Mouse (Mus musculus): ENCODE data around the gene Sec24a. TPM values are rescaled to one million over a fixed set of nuclear protein-coding genes. Genes with fewer than 3 reads are reported as not detected.

The Sec24a gene
- polyA plus RNA-seq (2014; fragmentation: Nextera tagmentation; extraction: Ambion mirVana): 17.1 and 17.7 TPM in 2 replicates

DNA sequence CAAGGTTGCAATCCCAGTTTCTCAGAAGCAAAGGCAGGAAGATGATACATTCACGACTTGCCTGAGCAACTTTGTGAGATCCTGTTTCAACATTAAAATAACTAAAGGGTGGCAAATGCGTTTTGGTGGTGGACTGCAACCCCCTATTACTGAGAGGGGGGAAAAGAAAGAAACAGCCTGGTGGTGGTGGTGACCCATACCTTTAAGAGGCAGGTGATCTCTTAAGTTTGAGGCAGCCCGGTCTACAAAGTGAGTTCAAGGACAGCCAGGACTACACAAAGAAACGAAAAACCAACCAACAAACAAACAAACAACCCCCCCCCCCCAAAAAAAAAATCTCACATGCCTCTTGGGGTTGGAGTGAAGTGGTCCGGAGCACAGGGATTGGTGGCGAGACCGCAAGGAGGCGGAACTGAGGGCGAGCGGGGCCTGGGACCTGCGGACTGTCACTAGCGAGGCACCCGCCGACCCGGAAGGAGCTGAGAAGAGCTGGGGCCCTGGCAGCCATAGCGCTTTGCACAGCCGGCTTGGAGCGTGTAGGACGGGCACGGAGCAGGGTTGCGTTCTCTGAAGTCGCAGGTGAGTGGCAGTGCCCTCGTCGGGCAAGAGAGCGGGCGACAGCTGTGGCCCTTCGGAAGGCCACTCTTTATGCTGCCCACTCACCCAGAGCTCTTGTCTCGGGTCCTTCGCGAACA is at the start of gene Sec24a, which contains the start of gene Sar1b:
Sec24a (minus strand) TSS at position 422 of the 695 bp plus-strand sequence.
Sar1b (plus strand) TSS at position 475 of the 695 bp plus-strand sequence.
- no peaks in the 10 kb centered on the region for H3K9me3 ChIP-seq (ENCODE audit: control insufficient read depth, low read length)
- WGBS: 1% methylated on average over 25 of the region's 30 CpGs
- peak within 1 kb of the TSS; percentile 89 for H3K4me2 ChIP-seq (ENCODE audit: low read depth, low read length)
- peak; percentile 97 for ATAC-seq (ENCODE audit: low read depth)
- H3K27me3 ChIP-seq (replicated peaks; ENCODE audit: control insufficient read depth, insufficient read depth, low read length): no peaks in the 10 kb centered on the region; the same call in 1 of the 2 replicates
- no peak within 1 kb of the TSS for H3K27ac ChIP-seq (replicated peaks; ENCODE audit: low read depth, low read length)
- peak within 1 kb of the TSS; percentile 88 for H3K4me3 ChIP-seq (ENCODE audit: low read depth, low read length)
- H3K4me1 ChIP-seq (ENCODE audit: control insufficient read depth, insufficient read depth, low read length): peaks cover 13% of the 10 kb centered on the region
- no peaks in the 10 kb centered on the region for H3K36me3 ChIP-seq (ENCODE audit: control insufficient read depth, insufficient read depth, low read length)
- peak; percentile 87 for DNase-seq (ENCODE audit: low spot score)
- H3K9ac ChIP-seq (ENCODE audit: low read depth, low read length): peak within 1 kb of the TSS; percentile 86

DNA sequence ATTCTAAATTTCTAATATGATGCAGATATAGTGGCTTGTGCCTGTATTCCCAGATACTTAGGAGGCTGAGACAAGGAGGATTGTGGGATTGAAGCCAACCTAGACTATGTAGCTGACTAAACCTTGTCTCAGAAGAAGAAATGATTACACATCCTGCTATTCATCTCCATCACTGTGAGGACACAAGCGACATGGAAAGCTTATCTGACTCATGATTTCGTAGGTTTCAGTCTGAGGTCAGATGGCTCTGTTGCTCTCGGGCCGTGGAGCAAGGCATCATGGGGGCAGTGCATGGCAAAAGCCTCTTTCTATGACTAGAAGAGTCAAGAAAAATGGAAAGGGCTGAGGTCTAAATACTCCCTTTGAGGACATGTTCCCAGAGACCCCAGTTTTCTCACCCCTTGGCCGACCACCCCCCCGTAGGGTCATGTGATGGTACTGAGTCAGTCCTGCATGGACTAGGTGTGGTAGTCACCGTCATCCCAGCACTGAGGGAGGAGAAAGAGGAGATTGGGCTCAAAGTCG is 48.6 kb upstream of the Sec24a start:
- ATAC-seq (ENCODE audit: low read depth) (no peak), DNase-seq (ENCODE audit: low spot score) (no peak)
- Histone ChIP-seq H3K4me3 (ENCODE audit: low read depth, low read length) (no peak overlapping the region), H3K27me3 (replicated peaks; ENCODE audit: control insufficient read depth, insufficient read depth, low read length) (no peaks in the 10 kb centered on the region), H3K4me2 (ENCODE audit: low read depth, low read length) (no peak overlapping the region), H3K36me3 (ENCODE audit: control insufficient read depth, insufficient read depth, low read length) (peaks cover 32% of the 10 kb centered on the region), H3K9ac (ENCODE audit: low read depth, low read length) (no peak overlapping the region), H3K4me1 (ENCODE audit: control insufficient read depth, insufficient read depth, low read length) (no peaks in the 10 kb centered on the region), H3K9me3 (ENCODE audit: control insufficient read depth, low read length) (no peaks in the 10 kb centered on the region), H3K27ac (replicated peaks; ENCODE audit: low read depth, low read length) (no peak overlapping the region)
- WGBS: 91% methylated on average over 8 of the region's 8 CpGs

DNA sequence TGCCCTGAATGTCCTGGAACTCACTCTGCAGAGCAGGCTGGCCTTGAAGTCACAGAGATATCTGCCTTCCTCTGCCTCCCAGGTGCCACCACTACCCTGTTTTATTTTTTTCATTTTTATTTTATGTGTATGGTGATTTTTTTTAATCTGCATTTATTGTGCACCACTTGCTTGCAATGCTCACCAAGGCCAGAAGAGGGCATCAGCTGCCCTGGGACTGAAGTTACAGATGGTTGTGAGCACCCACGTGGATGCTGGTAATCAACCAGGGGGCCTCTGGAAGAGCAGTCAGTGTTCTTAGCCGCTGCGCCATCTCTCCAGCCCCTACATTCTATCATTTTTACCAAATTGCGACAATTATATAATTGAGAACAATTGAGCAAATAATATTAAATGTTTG is 47.8 kb upstream of the Sec24a start:
- ATAC-seq (ENCODE audit: low read depth): no peak
- no peak for DNase-seq (ENCODE audit: low spot score)
- Histone ChIP-seq H3K4me1 (ENCODE audit: control insufficient read depth, insufficient read depth, low read length) (no peaks in the 10 kb centered on the region), H3K9me3 (ENCODE audit: control insufficient read depth, low read length) (no peaks in the 10 kb centered on the region), H3K36me3 (ENCODE audit: control insufficient read depth, insufficient read depth, low read length) (peaks cover 24% of the 10 kb centered on the region), H3K27me3 (replicated peaks; ENCODE audit: control insufficient read depth, insufficient read depth, low read length) (no peaks in the 10 kb centered on the region), H3K4me3 (ENCODE audit: low read depth, low read length) (no peak overlapping the region), H3K4me2 (ENCODE audit: low read depth, low read length) (no peak overlapping the region), H3K27ac (replicated peaks; ENCODE audit: low read depth, low read length) (no peak overlapping the region), H3K9ac (ENCODE audit: low read depth, low read length) (no peak overlapping the region)
- WGBS: 82% methylated on average over 4 of the region's 4 CpGs

DNA sequence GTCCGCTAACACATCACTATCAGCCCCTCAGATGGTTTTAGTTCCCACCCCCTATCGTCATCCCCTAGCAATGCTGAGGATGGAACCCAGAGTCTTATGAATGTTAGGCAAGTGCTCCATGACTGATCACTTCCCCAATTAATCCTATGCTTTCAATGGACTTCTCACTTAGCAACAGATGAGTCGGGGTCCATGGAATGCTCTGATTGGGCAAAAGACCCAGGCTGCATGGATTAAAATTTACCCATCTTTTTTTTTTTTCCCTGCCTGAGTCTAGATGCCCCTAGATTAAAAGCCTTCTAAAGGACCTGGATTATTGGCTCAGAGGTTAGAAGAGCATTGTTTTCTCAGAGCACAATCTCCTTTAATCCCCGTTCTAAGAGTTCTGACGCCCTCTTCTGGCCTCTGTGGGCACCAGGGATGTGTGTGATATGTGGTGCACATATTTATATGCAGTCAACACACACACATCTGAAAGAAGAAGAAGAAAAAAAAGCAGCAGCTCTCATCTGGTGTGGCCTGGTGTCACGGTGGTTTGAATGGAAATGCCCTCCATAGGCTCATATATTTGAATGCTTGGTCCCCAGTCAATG is 46.3 kb upstream of the Sec24a start:
- Histone ChIP-seq H3K27ac (replicated peaks; ENCODE audit: low read depth, low read length) (no peak overlapping the region), H3K36me3 (ENCODE audit: control insufficient read depth, insufficient read depth, low read length) (0 out of 2 replicates have a peak, but pooled peaks cover 11% of the 10 kb centered on the region), H3K4me1 (ENCODE audit: control insufficient read depth, insufficient read depth, low read length) (no peaks in the 10 kb centered on the region), H3K9ac (ENCODE audit: low read depth, low read length) (no peak overlapping the region), H3K4me2 (ENCODE audit: low read depth, low read length) (no peak overlapping the region), H3K27me3 (replicated peaks; ENCODE audit: control insufficient read depth, insufficient read depth, low read length) (no peaks in the 10 kb centered on the region), H3K4me3 (ENCODE audit: low read depth, low read length) (no peak overlapping the region), H3K9me3 (ENCODE audit: control insufficient read depth, low read length) (no peaks in the 10 kb centered on the region)
- ATAC-seq (ENCODE audit: low read depth) (no peak), DNase-seq (ENCODE audit: low spot score) (peak; percentile 32)
- 60% methylated on average over 6 of the region's 6 CpGs for WGBS

DNA sequence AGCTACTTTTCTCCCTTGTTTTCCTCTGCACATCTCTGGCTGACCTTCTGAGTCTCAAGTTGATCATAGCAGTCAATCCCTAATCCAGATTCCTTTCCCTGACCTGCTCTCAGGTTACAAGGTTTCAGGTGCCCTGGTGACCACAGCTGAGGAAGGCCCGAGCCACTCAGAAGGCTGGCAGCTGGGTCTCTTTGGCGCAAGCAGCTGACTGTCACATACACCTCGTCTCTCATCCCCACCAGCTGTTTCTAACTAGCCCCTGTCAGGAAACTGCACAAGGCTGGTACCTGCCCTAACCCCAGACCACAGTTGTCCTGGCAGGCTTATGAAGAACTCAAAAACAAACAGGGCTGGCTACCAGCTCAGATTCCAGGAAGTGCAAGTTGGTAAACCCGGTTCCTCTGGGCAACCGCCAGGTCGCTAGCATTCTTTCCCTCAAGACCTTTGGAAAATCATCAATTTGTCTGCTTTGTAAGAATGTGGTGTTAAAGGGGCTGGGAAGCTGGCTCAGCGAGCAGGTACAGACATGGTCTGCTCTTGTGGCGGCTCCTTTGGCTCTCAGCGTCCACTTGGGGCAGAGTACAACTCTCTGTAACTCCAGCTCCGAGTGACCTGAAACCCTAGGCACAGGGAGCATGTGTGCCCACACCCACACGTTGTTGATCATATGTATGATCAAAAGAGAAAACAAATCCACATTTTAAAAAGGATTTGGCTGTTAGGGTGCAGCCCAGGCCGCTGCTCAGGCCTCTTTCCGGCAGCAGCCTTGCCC is 43.9 kb upstream of the Sec24a start:
- H3K27ac ChIP-seq (replicated peaks; ENCODE audit: low read depth, low read length): 0 out of 2 replicates have a peak overlapping the region, but pooled peaks have one; percentile 33
- WGBS: 37% methylated on average over 13 of the region's 13 CpGs
- DNase-seq (ENCODE audit: low spot score) (peak; percentile 36), ATAC-seq (ENCODE audit: low read depth) (0 out of 2 replicates have a peak, but pooled peaks have one; percentile 37)
- H3K9ac ChIP-seq (ENCODE audit: low read depth, low read length): 0 out of 2 replicates have a peak overlapping the region, but pooled peaks have one; percentile 25
- H3K4me3 ChIP-seq (ENCODE audit: low read depth, low read length): no peak overlapping the region
- H3K4me2 ChIP-seq (ENCODE audit: low read depth, low read length): no peak overlapping the region
- H3K27me3 ChIP-seq (replicated peaks; ENCODE audit: control insufficient read depth, insufficient read depth, low read length): no peaks in the 10 kb centered on the region
- H3K4me1 ChIP-seq (ENCODE audit: control insufficient read depth, insufficient read depth, low read length): no peaks in the 10 kb centered on the region
- H3K36me3 ChIP-seq (ENCODE audit: control insufficient read depth, insufficient read depth, low read length): no peaks in the 10 kb centered on the region
- no peaks in the 10 kb centered on the region for H3K9me3 ChIP-seq (ENCODE audit: control insufficient read depth, low read length)

DNA sequence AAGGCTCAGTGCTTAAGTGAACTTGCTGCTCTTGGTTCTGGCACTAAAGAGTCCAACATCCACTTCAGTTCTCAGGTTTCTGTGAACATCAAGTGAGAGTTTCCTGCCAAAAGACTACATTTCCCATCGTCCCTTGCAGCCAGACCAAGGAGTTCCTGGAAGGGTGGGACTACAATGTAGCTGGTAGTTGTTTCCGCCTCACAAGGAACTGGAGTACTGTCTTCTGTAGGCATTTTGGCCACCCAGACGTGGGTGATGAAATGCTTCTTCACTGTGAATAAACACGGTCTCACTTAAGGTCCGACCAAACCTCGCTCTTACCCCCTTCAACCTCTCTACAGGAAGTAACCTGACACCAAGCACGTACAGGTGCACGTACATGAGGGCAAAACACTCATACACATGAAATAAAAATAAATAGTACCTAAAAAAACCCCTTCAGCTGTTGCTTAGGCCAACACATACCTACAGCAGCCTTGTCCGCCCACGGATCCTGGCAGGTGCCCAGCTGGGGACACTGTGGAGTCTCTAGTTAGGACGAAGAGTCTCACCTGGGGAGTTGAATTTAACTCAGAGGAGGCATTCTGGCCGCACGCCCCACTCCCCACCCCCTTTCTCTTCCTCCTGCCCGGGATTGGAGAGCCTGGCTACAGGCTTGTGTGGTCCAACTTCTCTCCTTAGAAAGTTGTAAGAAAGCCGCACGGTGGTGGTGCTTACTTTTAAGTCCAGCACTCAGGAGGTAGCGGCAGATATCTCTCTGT is 42.0 kb upstream of the Sec24a start:
- Histone ChIP-seq H3K27me3 (replicated peaks; ENCODE audit: control insufficient read depth, insufficient read depth, low read length) (no peaks in the 10 kb centered on the region), H3K36me3 (ENCODE audit: control insufficient read depth, insufficient read depth, low read length) (no peaks in the 10 kb centered on the region), H3K9me3 (ENCODE audit: control insufficient read depth, low read length) (no peaks in the 10 kb centered on the region), H3K4me3 (ENCODE audit: low read depth, low read length) (peak overlapping the region; percentile 51), H3K27ac (replicated peaks; ENCODE audit: low read depth, low read length) (peak overlapping the region; percentile 42; the same call in 1 of the 2 replicates), H3K4me2 (ENCODE audit: low read depth, low read length) (peak overlapping the region; percentile 74), H3K4me1 (ENCODE audit: control insufficient read depth, insufficient read depth, low read length) (no peaks in the 10 kb centered on the region), H3K9ac (ENCODE audit: low read depth, low read length) (peak overlapping the region; percentile 66)
- ATAC-seq (ENCODE audit: low read depth) (peak; percentile 78), DNase-seq (ENCODE audit: low spot score) (peak; percentile 94)
- WGBS: 19% methylated on average over 17 of the region's 17 CpGs

DNA sequence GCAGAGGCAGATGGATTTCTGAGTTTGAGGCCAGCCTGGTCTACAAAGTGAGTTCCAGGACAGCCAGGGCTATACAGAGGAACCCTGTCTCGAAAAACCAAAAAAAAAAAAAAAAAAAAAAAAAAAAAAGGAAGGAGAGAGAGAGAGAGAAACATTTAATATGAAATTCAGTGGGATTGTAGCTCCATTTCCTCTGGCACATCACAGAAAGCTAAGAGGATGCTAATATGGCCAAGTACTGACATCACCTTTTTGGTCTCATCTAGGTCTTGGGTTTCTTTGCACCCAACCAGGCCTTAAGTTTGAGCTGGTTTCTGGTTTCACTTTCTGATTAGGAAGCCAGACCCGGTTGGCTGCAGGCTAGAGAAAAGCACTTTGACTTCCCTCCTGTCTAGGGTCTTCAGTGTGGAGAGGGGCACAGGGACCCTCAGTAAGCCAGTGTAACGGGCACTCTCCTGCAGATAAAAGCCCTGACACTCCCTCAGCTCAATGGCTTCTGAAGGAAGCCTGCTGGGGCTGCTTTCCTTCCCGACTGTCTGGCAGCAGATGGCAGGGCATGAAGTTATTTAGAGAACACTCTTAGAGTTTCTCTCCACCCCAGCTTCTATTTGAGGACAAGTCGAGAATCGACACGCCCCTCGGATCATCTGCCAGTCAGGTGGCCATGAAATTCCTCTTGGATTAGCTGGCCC is 37.3 kb upstream of the Sec24a start:
- Histone ChIP-seq H3K27me3 (replicated peaks; ENCODE audit: control insufficient read depth, insufficient read depth, low read length) (no peaks in the 10 kb centered on the region), H3K9me3 (ENCODE audit: control insufficient read depth, low read length) (no peaks in the 10 kb centered on the region), H3K9ac (ENCODE audit: low read depth, low read length) (no peak overlapping the region), H3K4me1 (ENCODE audit: control insufficient read depth, insufficient read depth, low read length) (no peaks in the 10 kb centered on the region), H3K27ac (replicated peaks; ENCODE audit: low read depth, low read length) (peak overlapping the region; percentile 33; the same call in 1 of the 2 replicates), H3K36me3 (ENCODE audit: control insufficient read depth, insufficient read depth, low read length) (no peaks in the 10 kb centered on the region), H3K4me3 (ENCODE audit: low read depth, low read length) (no peak overlapping the region), H3K4me2 (ENCODE audit: low read depth, low read length) (no peak overlapping the region)
- 13% methylated on average over 7 of the region's 8 CpGs for WGBS
- peak; percentile 45 for DNase-seq (ENCODE audit: low spot score)
- 0 out of 2 replicates have a peak, but pooled peaks have one; percentile 6 for ATAC-seq (ENCODE audit: low read depth)

Data from embryonic facial prominence, embryonic 14.5 days (tissue).